Mouse (Mus musculus): ENCODE measurements around the gene Otub2.

- TF ChIP-seq CTCF (IDR thresholded peaks at IDR 0.05) (no peak), EP300 (IDR thresholded peaks at IDR 0.05; ENCODE audit: insufficient read depth, low read depth, low read length) (no peak), POLR2A (IDR thresholded peaks at IDR 0.05; ENCODE audit: insufficient read depth, low read depth, low read length) (peak; percentile 30; the same call in 1 of the 2 replicates)
These were observed 29.3 kb upstream of the Otub2 start for GRCm38 (mm10) chr12:103358951-103359801.

All from heart, adult 2 months (tissue).